Mouse (Mus musculus) right cerebral cortex, postnatal 25 days (tissue): ENCODE measurements at regions not wholly inside any gene's neighbourhood (a gene's known extent, or its start where the extent isn't known, plus 50 kb on each side); places are given as distances from the start of the nearest gene placed in this dataset.
A peak's percentile ranks its signal among the peaks of the same experiment; 100 is the strongest.

Experiments used
- DNase-seq: peaks from one replicate; pipeline ENCODE4 v3.0.0; 2022

- DNase-seq = no peak
Measured at GRCm38 (mm10) chr2:74087375-74087774, 176.2 kb upstream of the Atp5g3 start.

GRCm38 (mm10) chr2:74084971-74085370, 173.8 kb upstream of the Atp5g3 start:
- no peak for DNase-seq

- no peak for DNase-seq
Measured at GRCm38 (mm10) chr2:74076774-74077173, 165.6 kb upstream of the Atp5g3 start.

DNA sequence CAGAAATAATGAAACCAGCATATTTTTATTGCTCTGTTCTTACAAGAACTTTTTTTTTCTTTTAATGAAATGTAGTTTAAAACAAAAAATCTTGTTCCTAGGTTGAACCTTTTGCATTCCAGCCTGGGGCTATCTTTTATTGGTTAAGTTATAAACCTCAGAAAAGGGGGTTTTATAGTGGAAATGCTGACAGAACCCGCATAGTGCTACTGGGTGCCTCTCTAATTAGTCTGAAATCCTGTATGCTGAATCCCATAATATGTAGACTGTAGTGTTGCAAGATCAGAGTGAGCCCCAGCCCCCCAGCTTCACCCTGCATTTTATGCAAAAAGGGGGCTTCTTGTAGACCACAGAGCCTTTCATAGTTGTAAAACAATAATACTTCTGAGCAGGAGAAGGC, 164.4 kb upstream of the Atp5g3 start:
- DNase-seq = no peak

DNA sequence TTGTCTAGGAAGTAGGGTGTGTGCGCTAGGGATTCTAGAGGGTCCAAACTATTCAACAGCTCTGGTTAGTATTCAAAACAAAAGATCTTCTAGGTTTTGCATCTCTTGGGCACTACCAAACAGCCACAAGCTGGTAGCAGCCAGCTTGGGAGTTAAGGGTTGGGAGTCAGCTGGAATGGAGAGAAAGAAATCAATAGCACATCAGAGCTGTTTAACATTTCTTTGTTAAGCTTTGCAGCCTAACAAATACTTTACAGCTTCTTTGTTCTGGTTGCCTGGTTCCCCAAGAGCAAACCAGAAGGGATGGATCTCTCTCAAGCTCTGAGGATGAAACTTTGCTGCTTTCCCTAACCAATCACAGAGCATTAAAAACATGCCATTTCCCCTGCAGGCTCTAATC, 162.3 kb upstream of the Atp5g3 start:
- DNase-seq = no peak

DNA sequence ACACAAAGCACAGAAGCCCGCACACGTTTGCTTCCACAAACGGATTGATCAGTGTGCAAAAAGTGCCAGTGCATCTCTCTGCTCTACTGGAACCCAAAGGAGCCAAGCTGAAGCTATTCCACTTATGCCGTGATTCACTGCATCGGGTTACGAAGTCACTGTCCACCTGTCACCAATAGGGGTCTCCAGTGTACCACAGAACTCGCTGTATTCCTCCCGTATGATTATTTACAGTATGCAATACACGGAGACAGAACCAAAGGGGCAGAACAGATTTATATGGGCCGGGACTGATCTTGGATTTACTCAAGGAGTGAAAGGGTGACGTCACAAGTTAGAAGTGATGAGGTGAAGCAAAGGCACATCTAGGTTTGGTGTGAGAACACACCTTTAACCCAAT, 155.5 kb upstream of the Atp5g3 start:
- peak; percentile 60 for DNase-seq

DNA sequence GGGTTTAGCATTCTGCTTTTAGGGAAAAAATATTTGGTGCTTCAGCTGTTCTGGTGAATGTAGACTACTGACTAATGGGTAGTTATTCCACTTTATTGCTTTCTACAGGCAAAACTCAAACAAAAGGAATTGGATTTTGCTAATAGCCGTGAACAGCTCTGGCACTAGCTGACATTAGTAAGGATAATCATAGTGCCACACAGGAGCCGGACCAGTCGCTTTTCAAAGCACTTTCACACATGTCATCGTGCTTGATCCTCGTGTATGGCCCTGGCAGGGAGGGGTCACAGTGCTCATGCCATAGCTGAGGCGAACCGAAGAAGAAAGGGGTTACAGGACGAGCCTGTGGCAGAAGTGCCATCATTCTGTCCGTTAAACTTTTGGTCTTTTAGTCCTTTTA, 153.2 kb upstream of the Atp5g3 start:
- no peak for DNase-seq

GRCm38 (mm10) chr2:74063777-74064176, 152.7 kb upstream of the Atp5g3 start:
- DNase-seq = peak; percentile 14

DNA sequence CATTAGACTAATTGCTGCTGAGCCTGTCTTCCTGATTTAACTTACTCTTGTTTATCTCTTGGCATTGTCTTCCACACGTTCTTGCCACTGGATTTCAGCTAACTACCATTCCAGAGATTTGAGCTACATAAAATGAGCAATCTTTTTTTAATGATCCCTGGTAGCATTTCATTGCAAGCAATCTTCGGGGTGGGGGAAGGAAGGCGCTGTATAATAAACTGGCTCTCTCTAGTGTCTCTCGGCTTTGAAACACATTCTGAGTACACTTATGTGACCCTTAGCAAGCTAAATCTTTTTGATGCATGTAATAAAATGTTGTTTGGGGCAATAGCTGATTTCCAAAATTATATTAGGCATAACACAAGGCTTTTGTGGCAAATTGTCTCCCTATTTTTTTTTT, 152.2 kb upstream of the Atp5g3 start:
- no peak for DNase-seq

- DNase-seq = no peak
Measured at GRCm38 (mm10) chr2:74042430-74042829, 131.3 kb upstream of the Atp5g3 start.

DNA sequence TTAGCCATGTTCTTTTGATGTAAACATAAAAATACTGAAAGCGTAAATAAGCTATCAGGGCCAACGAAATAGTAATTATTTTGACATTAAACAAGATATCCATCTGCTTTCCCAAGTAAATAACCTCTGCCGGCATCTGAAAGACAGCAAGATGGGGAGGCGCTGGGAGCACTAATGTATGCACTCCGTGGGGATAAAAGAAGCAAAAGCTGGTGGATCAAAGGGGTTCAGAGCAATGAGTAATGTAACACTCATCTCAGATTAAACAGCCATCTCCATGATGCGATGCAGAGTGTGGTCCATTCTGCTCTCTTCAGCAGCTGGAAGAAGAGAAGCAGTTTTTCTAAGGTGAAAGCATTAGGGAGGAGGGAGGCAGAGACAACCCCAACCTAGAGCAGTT, 128.5 kb upstream of the Atp5g3 start:
- DNase-seq = no peak

DNA sequence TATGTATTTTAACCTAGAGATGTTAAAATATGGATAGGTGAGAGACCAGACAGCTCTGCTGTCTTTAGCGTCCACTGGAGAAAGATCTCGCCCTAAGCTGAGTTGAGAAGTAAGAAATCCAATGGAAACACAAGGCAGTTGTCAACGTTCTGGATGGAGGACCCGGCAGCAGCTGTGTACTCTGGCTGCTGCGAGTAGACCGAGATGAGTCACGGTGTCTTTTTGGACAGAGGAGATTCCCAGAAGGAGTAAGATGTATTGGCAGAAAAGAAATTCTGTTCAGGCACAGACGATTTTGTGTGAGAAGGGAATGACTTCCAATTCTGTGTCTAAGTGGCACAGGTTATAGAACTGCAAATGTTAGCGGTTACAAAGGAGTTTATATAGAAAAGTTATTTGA, 124.9 kb upstream of the Atp5g3 start:
- no peak for DNase-seq

- DNase-seq = no peak
Measured at GRCm38 (mm10) chr2:74032177-74033021, 121.3 kb upstream of the Atp5g3 start.

GRCm38 (mm10) chr2:74029938-74030337, 118.8 kb upstream of the Atp5g3 start:
- DNase-seq = no peak

DNA sequence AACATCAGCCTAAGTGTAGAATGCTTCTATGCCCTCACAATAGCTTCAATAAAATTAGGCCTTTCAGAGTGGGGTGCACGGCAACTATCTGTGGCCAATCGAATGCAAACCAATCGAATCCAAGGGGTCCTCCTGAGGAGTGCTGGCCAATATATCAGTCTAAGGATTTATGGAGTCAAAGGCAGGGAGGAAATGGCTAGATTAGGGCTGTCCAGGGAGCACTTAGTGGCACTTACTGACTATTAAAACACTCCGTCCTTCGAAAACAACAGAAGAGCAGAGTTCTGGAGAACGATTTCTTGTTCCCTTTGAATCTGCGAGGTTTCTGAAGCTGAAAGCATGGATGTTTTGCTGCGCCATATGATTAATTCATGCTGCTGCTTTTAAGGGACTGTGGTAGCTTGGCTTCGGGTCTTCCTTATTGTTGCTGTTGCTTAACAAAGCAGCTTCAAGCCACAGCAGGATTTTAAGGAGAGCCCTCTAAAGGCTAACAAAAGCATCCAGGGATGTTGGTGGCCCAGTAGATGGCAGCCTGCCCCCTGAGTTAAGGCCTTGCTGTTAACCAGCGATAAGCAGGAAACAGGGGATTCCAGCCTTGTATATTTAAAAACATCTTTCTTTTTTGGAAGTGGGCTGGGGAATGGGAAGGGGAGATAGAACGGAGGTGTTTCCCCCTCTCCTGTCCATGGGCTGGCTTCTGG, 116.4 kb upstream of the Atp5g3 start:
- peak; percentile 36 for DNase-seq

- no peak for DNase-seq
Measured at GRCm38 (mm10) chr2:74015146-74015545, 104.0 kb upstream of the Atp5g3 start.

DNA sequence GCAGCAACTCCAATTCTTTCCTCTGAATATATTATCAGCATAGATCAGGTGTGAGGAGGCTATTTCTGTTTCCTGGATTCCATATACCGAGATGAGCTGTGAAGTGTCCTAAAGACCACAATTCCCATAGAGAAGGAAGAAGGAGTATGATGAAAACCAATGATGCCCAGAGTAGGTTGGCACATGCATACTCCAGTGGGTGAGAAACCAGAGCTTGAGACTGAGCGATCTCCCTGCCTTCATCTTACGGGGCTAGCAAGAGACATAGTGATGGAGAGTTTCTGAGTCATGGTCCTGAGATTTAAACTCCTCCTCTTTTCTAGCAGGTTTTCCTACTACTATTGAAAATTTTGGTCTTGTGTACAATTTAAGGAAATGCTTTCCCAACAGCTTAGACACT, 103.1 kb upstream of the Atp5g3 start:
- DNase-seq = no peak

GRCm38 (mm10) chr2:73998531-73998930, 87.4 kb upstream of the Atp5g3 start:
- no peak for DNase-seq

DNA sequence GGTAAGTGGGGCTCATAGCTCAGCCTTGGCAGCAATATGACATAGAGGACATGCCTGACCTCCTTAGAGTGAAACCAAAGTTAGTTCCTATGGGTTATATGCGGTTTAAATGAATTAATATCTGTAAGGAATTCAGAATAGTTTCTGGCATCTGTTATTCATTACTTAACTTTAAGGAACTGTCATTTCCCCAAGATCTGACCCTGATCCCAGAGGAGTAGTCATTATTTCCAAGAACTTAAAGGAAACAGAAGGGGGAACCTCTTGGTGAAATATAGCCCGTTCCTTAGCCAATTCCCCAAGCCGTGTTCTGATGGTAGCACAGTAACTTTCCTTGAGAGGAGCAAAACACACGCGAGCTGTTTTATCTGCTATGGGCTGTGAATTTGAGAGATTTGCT, 85.9 kb upstream of the Atp5g3 start:
- DNase-seq = no peak

DNA sequence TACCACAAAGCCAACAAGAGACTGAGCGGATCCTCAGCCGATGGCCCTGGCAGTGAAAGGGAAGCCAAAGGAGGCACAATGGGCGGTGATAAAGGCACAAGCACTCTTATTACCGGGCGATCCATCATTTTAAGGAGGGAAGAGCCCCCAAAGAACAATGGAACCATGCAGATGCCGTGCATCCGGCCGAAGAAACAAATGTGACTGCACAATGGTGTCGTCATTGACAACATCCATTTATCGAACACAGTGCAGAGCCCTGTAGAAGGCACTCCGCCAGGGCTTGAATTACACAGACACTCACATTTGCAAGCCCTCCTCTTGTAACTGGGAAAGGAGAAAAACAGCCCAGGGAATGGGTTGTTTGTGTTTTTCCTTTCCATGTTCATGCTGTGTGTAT, 80.7 kb upstream of the Atp5g3 start:
- DNase-seq = no peak

DNA sequence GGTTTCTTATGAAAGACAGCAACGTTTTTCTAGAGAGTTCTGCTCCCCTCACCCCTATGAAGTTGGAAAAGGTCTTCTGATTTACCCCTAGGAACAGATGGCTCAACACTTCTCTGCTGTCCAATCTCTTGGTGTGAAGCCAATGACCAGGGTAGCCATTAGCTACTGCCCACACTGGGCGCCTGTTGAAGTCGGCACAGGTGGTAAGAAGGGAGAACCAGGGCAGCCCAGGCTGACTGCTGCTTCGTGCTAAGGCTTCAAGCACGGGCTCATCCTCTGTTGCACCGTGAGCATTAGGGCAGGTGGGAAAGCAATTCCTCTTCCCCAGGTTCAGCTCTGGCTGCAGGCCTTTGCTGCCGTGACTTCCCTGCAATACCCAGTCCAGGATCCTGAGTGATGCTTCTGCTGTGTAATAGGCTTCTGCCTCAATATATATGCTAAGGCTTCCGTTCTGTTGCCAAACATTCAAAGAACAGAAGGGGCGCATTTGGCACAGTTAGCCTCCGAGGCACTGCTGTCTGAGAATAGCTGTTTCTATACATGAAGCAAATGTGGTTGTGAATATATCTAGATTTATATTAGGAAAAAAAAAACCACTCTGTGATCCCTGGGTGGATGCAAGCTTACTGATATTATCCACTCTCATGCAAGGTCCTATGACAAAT, 76.4 kb upstream of the Atp5g3 start:
- DNase-seq = peak; percentile 11

GRCm38 (mm10) chr2:73985911-73986250, 74.8 kb upstream of the Atp5g3 start:
- no peak for DNase-seq

- no peak for DNase-seq
Measured at GRCm38 (mm10) chr2:73985238-73985910, 74.2 kb upstream of the Atp5g3 start.

GRCm38 (mm10) chr2:73983166-73983565, 72.0 kb upstream of the Atp5g3 start:
- DNase-seq = no peak
